Mouse (Mus musculus) adrenal gland, postnatal 25 days (tissue): ENCODE data around the gene Auts2. TPM values are rescaled to one million over a fixed set of nuclear protein-coding genes. Genes with fewer than 3 reads are reported as not detected.

Experiments
- DNase-seq: peaks from one replicate; pipeline ENCODE4 v3.0.0; 2021; ENCODE audit warnings: mixed read lengths
- total RNA-seq: library from RNA; stranded (reverse); gene quantifications from 2 replicates; pipeline ENCODE4 v1.2.3, GENCODE M21; 2021

The Auts2 gene
- total RNA-seq, 1 experiment from 2014 or later: 75.7 TPM

DNA sequence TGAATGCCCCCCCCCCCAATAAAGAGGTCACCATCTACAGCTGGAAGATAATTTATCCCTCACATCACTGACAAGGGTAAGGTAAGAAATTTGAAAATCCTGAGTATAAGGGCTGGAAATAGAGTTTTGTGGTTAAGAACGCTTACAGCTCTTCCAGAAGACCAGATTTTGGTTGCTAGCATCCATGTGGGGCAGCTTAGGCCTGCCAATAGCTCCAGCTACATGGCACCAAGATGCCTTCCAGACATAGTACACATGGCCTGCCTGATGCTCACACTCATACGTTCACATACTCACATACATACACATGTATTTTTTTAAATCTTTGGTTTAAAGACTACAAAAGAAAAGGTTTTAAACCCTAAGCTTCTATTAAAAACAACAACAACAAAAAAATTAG is 467.2 kb downstream of the Auts2 start:
- DNase-seq: no peak

DNA sequence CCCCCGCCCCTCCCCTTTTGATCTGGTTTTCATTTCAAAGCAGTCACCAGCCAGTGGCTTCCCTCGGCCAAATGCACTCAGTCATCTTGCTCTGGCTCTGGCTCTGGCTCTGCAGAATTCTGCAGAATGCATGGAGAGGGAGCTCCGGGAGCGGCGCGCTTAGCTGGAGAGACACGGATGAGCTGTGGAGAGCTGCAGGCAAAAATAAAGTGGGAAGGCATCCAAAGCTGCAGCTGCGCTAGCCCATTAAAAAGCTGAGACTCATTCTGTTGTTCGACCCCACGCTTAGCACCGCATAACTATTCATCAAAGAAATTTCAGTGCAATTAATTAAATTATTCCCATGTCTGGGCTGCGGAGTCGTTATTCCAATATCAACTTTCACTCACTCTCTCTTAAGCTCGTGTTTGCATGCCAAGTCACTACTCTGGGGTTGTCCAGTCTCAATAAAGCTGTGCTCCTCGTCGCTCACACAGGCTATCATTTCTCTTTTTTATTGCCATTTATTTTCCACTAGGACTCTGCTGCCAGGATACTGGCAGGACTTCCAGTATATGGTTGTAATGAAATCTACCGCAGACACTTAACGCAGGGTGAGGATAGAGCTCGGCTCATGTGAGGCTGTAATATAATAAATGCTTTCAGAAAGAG is 468.3 kb downstream of the Auts2 start:
- peak; percentile 14 for DNase-seq

DNA sequence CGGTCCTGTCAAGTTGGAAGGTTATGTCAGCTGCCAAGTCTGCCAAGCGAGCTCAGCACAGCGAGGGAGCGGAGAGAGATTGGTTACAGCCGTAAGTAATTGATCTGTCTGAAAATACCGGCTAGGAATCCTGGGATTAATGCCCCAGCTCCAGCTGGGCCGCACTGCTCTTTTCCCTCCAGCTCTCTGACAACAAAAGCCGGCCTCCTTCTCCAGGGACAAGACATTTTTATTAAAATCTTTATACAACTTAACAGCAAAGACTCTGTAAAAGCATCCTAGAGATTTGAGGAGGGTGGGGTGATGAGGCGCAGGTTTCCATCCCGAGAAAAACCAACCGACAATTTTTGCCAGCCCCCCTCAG is 468.8 kb downstream of the Auts2 start:
- DNase-seq: no peak

DNA sequence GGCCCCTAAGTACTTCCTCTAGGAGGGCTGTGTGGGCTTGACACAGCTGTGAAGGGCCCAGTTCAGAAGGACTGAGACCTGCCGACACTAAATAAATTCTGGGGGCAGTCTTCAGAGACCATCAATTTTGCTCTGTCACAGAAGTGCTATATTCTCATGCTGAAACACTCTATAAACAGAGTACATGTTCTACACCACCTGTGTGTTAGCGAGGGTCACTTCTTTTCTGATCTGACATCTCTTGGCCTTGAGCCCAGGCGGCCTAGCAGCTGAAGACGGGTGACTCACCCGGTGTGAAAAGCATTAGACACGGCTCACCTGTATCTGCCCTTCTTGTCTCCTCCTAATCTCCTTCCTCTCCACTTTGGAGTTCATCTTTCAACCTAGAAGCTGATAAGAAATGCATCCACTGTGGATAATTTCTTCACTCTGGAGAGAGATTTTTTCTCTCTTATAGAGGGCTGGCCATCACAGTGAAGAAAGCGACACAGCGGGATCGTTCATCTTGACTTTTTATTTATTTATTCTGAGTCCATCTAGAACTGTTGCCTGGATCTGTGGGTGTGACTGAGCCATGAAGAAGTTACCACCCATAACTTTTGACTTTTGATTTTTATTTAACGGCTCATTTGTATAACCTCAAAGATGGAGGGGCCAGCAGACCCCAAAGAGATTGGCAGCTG is 469.3 kb downstream of the Auts2 start:
- DNase-seq: peak; percentile 35

DNA sequence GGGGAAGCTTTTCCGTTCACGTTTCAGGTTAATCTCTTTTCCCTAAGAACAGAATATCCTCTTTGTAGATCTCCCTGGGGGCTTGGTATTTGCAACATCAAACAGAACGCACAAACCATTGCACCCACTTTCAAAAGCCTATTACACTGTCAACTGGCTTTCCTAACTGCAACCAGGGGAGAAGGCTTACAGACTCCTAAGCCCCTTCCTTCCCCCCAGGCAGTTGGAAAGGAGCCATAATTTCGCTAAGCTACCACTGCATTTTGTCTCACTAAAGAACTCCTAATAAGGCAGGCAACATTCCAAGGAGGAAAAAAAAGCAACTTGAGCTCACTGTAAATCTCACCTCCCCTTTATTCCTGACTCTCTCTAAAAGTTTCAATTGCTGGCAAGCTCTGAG is 470.8 kb downstream of the Auts2 start:
- DNase-seq: no peak

DNA sequence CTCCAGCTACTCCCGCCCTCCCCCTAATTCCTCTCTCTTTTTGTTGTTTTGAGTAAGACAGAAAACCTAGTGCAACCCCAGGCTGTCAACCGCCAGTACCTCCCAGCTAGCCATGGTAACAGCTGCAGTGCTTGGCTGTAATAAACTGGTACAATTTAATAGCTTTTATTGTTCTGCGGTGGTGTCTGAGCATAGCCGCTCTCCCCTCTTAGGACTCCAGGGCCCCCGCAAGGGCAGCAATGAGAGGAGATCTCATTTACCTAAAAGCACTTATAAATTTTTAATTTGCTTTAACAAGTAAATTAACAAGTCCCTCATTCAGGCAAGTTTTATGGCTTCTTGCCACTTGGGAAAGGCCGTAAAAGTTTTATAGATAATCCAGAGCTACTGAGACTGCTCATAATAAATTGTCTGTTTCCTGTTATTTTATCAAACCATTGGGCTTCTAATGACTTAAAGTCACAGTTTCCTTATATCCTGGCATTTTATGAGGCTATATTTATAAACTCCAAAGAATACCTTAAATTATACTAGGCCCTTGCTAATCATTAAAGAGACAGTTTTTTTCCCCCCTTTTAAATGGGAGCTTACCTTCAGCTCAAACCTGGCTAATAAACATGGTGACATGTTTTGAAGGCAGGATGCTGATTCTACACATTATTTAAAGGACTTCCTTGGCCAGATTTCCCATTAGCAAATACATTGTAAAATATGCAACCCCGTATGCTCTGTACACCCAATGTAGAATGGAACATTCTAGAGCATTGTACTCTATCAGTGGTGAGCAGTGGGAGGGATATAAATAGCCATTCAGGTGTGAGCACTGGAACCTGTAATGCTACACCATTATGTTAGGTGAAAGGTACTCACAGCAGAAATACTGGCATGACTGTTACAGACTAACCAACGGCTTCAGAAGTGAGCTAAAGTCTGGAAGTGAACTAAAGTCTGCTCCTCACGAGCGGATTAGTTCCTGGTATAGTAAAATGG is 475.1 kb downstream of the Auts2 start:
- DNase-seq: no peak

DNA sequence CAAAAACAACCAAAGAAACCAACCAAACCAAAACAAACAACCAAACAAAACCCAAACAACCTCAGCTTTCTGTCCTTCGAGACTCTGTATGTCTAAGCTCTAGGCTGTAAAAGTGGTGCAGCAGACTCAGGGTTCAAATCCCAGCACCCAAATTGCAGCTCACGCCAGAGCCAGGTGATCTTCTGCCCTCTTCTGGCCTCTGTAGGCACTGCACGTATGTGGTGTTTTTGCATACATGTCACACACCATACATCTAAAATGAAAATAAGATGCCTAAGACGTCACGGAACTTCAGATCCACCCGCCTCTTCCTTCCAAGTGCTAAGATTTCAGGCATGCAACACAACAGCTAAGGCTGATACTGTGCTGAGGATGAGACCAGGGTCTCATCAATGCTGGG is 483.0 kb downstream of the Auts2 start:
- DNase-seq: no peak

DNA sequence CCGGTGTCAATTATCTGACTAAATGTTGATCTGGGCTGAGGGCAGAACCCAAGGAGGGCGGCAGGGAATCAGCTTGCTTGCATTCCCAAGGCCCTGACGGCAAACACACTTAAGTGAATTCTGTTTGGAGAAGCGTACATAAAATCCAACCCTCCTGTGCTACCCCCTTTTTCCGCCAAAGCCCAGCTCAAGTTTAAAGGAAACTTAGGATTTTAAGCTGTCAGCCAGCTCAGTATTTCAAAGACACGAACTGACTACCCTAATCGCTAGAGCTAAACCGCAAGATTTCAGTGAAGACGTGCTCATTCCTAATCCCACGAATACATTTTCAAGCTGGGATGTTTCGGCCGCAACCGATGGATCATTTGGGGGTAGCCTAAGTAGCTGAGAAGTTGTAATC is 490.5 kb downstream of the Auts2 start:
- DNase-seq: no peak

DNA sequence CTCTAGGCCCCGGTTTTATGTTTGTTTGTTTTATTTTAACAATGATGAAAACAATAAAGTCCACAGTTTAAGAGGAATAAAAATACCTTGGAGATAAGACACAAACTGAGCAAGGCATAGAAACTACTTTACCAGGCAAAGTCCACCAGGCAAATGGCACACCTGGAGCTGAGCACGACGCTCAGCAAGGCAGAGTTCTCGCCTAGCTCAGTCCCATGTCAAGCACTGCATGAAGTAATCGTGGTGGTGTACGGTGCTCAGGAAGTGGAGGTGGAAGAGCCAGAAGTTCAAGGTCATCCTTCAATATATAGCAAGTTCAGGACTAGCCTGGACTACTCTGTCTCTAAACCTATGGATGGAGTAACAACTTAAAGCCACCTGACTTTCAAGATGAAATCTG is 503.6 kb downstream of the Auts2 start:
- no peak for DNase-seq

DNA sequence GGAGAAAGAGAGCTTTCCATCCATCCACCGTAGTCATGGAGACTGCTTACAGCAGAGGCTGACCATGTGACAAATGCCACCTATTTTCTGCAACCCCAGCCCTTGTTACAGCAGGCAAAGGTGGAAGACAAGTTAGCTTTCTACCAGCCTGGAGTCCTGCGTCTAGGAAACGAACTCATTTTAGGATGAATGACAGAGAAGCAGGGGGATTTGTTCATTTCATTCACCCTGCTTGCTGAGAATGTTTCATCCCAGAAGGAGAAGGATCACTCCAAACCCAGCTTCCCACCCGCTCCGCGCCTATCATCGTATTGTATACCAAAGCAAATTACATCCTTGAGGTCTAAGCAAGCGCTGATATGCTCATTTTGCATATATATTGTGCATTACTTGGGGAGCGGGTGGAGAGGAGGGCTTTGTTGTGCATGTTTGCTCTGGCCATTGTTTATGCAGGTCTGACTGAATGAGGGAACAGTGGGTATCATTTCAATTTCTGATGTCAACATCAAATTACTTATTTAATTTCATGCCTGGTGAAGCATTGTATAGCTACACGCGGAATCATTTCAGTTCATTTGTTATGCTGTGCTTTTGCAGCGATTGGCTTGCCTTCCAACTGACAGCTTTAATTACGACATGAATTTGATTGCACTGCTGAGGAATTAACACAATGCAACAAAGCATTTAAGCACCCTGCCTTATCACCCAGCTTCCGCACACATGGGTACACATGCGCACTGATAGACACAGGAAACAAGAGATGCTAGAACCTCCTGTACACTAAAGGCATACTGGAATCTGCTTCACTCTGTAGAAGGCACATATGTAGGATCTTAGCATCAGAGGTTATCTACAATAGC is 509.4 kb downstream of the Auts2 start:
- no peak for DNase-seq

DNA sequence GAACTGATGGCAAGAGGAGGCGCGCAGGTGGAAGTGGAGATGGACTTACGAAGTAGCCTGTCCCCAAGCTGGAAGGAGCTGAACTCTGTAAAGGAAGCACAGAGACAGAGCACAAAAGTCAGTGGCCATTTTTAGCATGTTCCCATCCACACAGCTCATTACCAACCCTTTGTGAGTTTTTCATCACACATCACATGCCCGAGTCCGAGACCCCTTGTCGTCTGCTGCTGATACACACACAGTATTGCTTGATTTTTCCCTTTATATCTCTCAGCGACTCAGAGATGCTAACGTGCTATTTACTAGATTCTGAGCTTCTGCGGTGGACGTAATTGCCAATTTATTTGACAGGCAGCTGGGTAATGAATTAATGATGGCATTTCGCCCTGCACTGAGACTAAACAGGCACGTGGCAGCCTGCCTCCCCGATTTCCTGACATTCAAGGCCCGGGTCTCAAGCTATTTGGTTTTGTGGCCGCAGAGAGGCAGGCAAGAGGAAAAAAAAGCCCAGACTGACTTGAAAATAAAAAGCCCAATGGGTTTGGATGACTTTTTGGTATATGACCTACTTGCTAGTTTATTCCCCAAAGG is 512.1 kb downstream of the Auts2 start:
- no peak for DNase-seq

DNA sequence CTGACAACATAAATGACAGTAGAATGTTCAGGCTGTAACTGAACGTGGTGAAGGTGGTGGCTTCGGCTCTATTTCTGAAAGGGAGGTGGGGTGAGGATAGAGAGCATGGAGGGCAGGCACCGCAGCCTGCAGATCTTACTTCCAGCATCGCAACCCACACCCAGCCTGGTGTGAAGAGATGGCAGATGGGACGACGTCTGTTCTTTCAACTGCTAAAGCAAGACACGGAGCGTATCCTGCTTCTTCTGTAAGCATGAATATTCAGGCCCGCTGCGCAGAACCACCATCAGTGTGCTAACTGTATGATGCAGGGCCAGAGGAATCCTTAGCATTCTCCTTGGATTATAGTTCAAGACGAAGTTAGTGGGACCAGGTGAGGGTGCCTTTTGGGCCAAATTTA is 513.5 kb downstream of the Auts2 start:
- DNase-seq: no peak

DNA sequence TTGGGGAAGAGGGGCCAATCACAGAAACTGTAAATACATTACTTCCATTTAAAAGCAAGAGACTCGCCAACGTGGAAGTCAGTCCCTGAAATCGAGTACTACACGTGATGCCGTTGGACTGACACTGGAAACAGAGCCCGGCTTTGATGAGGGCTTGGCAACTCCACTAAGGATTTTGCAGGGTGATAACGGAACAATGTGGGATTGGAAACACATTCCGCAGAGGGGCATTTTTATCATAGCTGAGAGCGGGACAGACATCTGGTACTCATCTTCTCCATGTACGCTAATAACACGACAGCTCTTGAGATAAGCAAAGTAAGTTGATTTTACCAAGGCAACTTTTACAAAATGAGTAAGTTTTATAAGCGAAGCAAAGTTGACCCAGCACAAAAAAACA is 514.1 kb downstream of the Auts2 start:
- DNase-seq: no peak

DNA sequence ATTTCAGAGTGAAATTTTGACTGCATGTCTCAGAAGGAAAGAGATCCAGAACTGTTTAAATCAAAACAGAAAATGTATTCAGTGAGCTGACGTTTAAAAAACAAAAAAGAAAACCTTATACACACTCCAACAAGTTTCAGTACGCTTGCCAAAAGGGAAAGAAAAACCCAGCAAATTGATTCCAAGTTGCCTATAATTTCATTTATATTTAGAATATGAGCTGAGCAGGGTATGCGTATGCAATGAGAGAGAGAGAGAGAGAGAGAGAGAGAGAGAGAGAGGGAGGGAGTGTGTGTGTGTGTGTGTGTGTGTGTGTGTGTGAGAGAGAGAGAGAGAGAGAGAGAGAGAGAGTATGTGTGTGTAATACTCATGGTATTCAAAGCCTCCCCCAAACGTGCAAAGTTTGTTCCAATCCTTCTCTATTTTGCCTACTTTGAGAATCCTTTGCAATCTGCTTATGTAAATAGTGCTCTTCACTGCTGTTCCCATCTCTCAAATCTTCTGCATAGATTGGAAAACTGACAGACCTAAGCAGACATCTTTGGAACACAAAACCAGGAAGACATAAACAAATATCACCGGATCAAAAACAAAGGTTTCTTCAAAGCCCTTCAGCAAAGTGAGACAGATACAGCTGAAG is 515.2 kb downstream of the Auts2 start:
- no peak for DNase-seq

DNA sequence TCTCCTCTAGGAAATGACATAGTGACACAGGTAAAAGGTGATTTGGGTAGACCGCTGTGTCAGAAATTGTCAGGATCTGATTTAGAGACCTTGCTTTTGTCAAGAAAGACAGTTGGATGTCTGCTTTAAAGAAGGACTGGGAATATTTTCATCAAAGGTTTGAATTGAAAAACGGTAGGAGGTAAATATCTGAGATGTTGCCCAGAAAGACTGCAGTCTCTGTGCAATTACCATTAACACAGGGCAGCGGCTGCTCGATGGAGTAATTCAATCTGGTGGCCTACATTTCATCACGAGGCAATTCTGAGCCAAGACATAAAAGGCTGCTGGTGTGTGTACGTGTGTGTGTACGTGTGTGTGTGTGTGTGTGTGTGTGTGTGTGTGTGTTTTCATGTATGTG is 529.8 kb downstream of the Auts2 start:
- DNase-seq: no peak

DNA sequence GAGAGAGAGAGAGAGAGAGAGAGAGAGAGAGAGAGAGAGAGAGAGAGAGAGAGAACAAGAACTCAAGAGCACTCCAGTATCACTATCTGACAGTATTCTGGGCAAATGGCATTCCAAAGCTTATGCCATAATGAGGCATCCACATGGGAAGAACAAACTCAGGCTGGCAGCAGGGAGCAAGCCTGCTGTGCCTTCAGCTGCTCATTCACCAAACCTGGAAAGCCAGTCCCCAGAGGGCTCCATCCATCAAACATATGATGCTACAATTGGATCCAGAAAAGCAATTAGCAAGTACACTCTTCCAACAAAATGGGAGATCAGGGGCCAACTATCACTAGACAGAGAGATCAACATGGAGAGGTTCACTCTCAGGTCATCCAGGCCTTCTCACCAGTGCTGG is 531.3 kb downstream of the Auts2 start:
- no peak for DNase-seq

DNA sequence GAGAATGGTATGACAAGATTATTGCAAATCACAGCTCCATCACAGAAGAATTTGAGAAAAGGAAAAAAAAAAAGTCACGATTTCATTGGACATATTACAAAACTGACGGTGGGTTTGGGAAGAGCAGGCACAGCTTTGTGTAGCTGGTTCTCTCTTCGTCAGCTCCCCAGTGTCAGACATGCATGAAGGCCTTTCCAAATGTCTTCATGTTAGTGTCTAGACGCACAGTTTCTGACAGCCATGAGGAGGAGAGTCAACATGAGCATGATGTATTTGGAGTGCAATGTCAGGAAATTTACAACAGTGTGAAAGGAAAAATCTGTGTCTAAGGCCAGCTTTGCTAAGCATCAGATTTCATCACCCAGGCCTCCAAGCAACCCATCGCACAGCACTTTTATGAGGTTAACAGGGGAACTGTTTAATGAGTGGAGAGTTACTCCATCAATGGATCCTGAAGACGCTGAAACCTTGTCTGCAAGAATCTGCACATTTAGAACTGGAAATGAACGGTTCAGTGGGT is 534.4 kb downstream of the Auts2 start:
- DNase-seq: no peak

DNA sequence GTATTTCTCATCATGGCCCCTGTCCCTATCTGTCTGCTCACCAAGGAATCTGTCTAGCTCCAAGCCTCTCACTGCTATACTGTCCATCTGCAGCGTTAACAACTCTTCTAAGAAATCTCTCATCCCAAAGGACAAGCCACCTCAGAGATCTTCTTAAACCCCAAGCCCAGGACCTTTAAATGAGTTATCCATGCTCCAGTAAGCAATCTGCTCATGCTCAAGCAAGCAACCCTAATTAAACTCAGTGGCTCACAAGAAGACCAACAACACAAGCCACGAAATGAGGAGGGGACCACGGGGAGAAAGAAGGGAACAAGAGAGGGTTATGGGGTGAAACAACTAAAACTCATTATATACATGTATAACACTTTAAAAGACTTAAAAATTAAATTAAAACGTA is 535.2 kb downstream of the Auts2 start:
- no peak for DNase-seq

DNA sequence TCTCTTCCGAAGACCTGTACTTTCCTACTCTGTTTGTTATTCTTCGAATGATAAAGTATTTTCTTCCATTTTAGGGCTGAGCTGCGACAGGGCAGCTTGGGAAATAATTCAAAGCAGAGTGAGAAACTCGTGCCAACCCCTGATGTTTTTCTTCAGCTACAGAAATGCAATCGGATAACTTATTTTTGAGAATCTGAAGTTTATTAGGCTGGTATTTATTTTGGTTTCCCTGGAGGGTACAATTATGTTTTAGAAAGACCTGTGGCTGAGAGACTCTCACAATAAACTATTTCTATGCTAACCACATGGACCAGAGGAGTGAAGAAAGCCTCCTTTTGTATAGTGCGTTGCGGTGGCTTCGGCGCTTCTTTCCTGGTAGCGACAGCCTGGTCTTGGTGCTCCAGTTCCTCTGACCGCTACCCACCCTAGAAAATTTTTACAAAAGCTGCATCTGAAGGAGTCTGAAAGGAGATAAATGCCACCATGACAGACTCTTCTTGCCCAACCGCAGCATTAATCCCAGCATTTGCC is 550.4 kb downstream of the Auts2 start:
- no peak for DNase-seq

DNA sequence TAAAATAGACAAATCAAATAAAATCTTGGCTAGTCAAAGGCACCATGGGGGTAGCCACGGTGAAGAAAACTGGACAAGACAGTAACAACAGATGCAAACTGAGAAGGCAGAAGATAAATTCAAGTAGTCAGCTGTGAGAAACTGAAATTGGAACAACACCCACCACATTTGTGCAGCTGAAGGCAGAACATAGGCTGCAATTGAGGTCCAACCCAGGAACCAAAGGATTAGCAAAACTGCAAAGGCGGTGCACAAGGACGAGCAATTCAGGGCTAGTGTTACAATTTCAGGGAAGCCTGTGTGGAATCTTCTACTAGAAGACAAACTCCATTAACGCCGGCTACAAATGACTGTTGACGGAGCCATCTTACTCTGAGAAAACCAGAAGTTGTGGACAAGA is 550.9 kb downstream of the Auts2 start:
- no peak for DNase-seq

DNA sequence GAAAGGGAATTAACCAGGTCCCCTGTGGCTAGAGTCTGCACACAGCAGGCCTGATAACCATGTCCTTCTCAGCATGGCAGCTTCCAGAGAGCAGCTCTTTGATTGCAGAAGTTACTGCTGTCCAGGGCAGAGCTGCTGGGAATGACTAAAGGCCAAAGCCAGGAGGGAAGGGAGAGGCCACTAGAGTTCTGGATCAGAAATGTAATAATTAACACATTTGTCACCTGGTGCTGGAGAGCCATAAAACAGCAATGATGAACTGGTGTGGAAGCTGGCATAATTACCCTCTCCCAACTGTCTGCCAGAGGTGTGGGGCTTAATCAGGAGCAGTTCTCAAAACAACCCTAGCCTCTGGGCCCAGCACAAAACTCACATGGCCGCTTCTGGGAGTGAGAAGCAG is 552.6 kb downstream of the Auts2 start:
- no peak for DNase-seq
